Comparison of ENCODE assay signal across 17 mouse cellular contexts in genomic region chr4:64451442-64451841, GRCm38 (mm10).
A peak's percentile ranks its signal among the peaks of the same experiment; 100 is the strongest.
DNase-seq lines count a peak whose midpoint lies in the region; ATAC-seq lines count a peak whose summit lies in the region.
"Had no signal": no experiment of that assay in that cellular context is flagged by ENCODE, and none has a peak within 500 bp of the region (broad histone marks: within the 10 kb centered on the region; RNA-seq: fewer than 3 reads in every experiment).

No protein-coding gene starts in this region.

- WGBS in forebrain, embryonic 16.5 days: 32% methylated on average over 1 of the region's 1 CpGs
- 96% methylated on average over 1 of the region's 1 CpGs for WGBS in forebrain, embryonic 11.5 days
- 34% methylated on average over 1 of the region's 1 CpGs for WGBS in neural tube, embryonic 13.5 days
- 58% methylated on average over 1 of the region's 1 CpGs for WGBS in midbrain, embryonic 15.5 days

- DNase-seq in forebrain, embryonic 11.5 days (ENCODE audit: low spot score): no peak
- DNase-seq in neural tube, embryonic 10.5 days (ENCODE audit: extremely low spot score, low spot score): no peak
- no peak for DNase-seq in ovary, postnatal 14 days (ENCODE audit: low spot score)
- DNase-seq: cerebellum, adult 9-11 months; kidney, adult 18-20 months; kidney, postnatal 10 days; lung, postnatal 4 days; spleen, adult 18-20 months; thymus, postnatal 36 days had no signal

- no peaks in the 10 kb centered on the region for H3K9me3 ChIP-seq in forebrain, embryonic 16.5 days (ENCODE audit: control insufficient read depth, low read length)
- H3K9me3 ChIP-seq in forebrain, embryonic 11.5 days (ENCODE audit: control insufficient read depth, low read length): no peaks in the 10 kb centered on the region
- no peaks in the 10 kb centered on the region for H3K9me3 ChIP-seq in neural tube, embryonic 13.5 days
- H3K9me3 ChIP-seq in midbrain, embryonic 15.5 days: no peaks in the 10 kb centered on the region
- H3K9me3 ChIP-seq: heart, embryonic 10.5 days; limb, embryonic 13.5 days; lung, embryonic 15.5 days had no signal

- H3K27ac ChIP-seq in forebrain, embryonic 16.5 days (ENCODE audit: low read length): no peak overlapping the region
- H3K27ac ChIP-seq in forebrain, embryonic 11.5 days (ENCODE audit: low read depth, low read length): no peak overlapping the region
- H3K27ac ChIP-seq in neural tube, embryonic 13.5 days (replicated peaks): no peak overlapping the region
- peak overlapping the region; percentile 34; the same call in 1 of the 2 replicates for H3K27ac ChIP-seq in midbrain, embryonic 15.5 days
- H3K27ac ChIP-seq: heart, embryonic 10.5 days; limb, embryonic 13.5 days; liver, embryonic 14.5 days; lung, embryonic 15.5 days had no signal

- ATAC-seq in forebrain, embryonic 16.5 days: peak; percentile 61
- ATAC-seq in forebrain, embryonic 11.5 days (replicated peaks; ENCODE audit: low FRiP score): no peak
- peak; percentile 47; the same call in 1 of the 2 replicates for ATAC-seq in neural tube, embryonic 13.5 days (ENCODE audit: low read depth)
- peak; percentile 50; the same call in 1 of the 2 replicates for ATAC-seq in midbrain, embryonic 15.5 days (replicated peaks)
- ATAC-seq in monocyte, adult 5-6 weeks (replicated peaks; ENCODE audit: insufficient number of reproducible peaks, low FRiP score, low TSS enrichment, poor library complexity, severe bottlenecking): no peak

- peaks cover 4% of the 10 kb centered on the region; the same call in 1 of the 2 replicates for H3K4me1 ChIP-seq in forebrain, embryonic 16.5 days (replicated peaks; ENCODE audit: control insufficient read depth, insufficient read depth, low read length)
- H3K4me1 ChIP-seq in forebrain, embryonic 11.5 days (replicated peaks; ENCODE audit: control insufficient read depth, insufficient read depth, low read length): no peaks in the 10 kb centered on the region
- peaks cover 8% of the 10 kb centered on the region; the same call in 1 of the 2 replicates for H3K4me1 ChIP-seq in neural tube, embryonic 13.5 days (replicated peaks)
- H3K4me1 ChIP-seq in midbrain, embryonic 15.5 days: no peaks in the 10 kb centered on the region
- H3K4me1 ChIP-seq: heart, embryonic 10.5 days; lung, embryonic 15.5 days had no signal

- H3K27me3 ChIP-seq in forebrain, embryonic 16.5 days (replicated peaks; ENCODE audit: control insufficient read depth, insufficient read depth, low read length): no peaks in the 10 kb centered on the region
- no peaks in the 10 kb centered on the region for H3K27me3 ChIP-seq in forebrain, embryonic 11.5 days (ENCODE audit: control insufficient read depth, insufficient read depth, low read length)
- no peaks in the 10 kb centered on the region for H3K27me3 ChIP-seq in neural tube, embryonic 13.5 days
- no peaks in the 10 kb centered on the region for H3K27me3 ChIP-seq in midbrain, embryonic 15.5 days (replicated peaks)
- H3K27me3 ChIP-seq: limb, embryonic 13.5 days; lung, embryonic 15.5 days had no signal

- no peak overlapping the region for H3K4me2 ChIP-seq in forebrain, embryonic 16.5 days (ENCODE audit: low read length)
- H3K4me2 ChIP-seq in forebrain, embryonic 11.5 days (ENCODE audit: low read depth, low read length, severe bottlenecking): no peak overlapping the region
- H3K4me2 ChIP-seq in neural tube, embryonic 13.5 days: no peak overlapping the region
- no peak overlapping the region for H3K4me2 ChIP-seq in midbrain, embryonic 15.5 days
- H3K4me2 ChIP-seq: limb, embryonic 13.5 days; lung, embryonic 15.5 days had no signal

- H3K4me3 ChIP-seq in forebrain, embryonic 16.5 days (replicated peaks; ENCODE audit: low read length): no peak overlapping the region
- no peak overlapping the region for H3K4me3 ChIP-seq in forebrain, embryonic 11.5 days (ENCODE audit: low read depth, low read length)
- no peak overlapping the region for H3K4me3 ChIP-seq in neural tube, embryonic 13.5 days
- H3K4me3 ChIP-seq in midbrain, embryonic 15.5 days: no peak overlapping the region
- H3K4me3 ChIP-seq: heart, embryonic 10.5 days; limb, embryonic 13.5 days; lung, embryonic 15.5 days had no signal

- no peaks in the 10 kb centered on the region for H3K36me3 ChIP-seq in forebrain, embryonic 16.5 days (ENCODE audit: control insufficient read depth, insufficient read depth)
- H3K36me3 ChIP-seq in forebrain, embryonic 11.5 days (ENCODE audit: control insufficient read depth, insufficient read depth, low read length): no peaks in the 10 kb centered on the region
- H3K36me3 ChIP-seq in neural tube, embryonic 13.5 days: no peaks in the 10 kb centered on the region
- no peaks in the 10 kb centered on the region for H3K36me3 ChIP-seq in midbrain, embryonic 15.5 days (replicated peaks)
- H3K36me3 ChIP-seq: heart, embryonic 10.5 days; limb, embryonic 13.5 days; lung, embryonic 15.5 days had no signal

- no peak overlapping the region for H3K9ac ChIP-seq in forebrain, embryonic 16.5 days (replicated peaks; ENCODE audit: low read depth, low read length)
- no peak overlapping the region for H3K9ac ChIP-seq in forebrain, embryonic 11.5 days (ENCODE audit: low read length)
- no peak overlapping the region for H3K9ac ChIP-seq in neural tube, embryonic 13.5 days
- no peak overlapping the region for H3K9ac ChIP-seq in midbrain, embryonic 15.5 days
- H3K9ac ChIP-seq: limb, embryonic 13.5 days; liver, embryonic 14.5 days; lung, embryonic 15.5 days had no signal

Comparison
In these comparisons a context has a peak if more than half of its experiments do, and no peak if none do; other contexts are left out.
1. ATAC-seq: peak in forebrain, embryonic 16.5 days (single experiment), neural tube, embryonic 13.5 days (single experiment) and midbrain, embryonic 15.5 days (single experiment); none in forebrain, embryonic 11.5 days (single experiment) and monocyte, adult 5-6 weeks (single experiment).